Mouse (Mus musculus) stomach, embryonic 14.5 days (tissue): ENCODE measurements around the gene Rapgef6. TPM values are rescaled to one million over a fixed set of nuclear protein-coding genes. Genes with fewer than 3 reads are reported as not detected.
A peak's percentile ranks its signal among the peaks of the same experiment; 100 is the strongest.

Experiments
- ATAC-seq: fragments of 200-750 bp; cut with Nextera tagmentation; 2 replicates; pipeline ENCODE4 v1.8.0; 2017; ENCODE audit warnings: low read depth, moderate TSS enrichment; ENCODE audit not compliant: insufficient number of reproducible peaks, insufficient read depth, low FRiP score
- H3K27ac ChIP-seq: fragments of 300-500 bp; sonication (generic); 2 replicates; pipeline ENCODE4 v1.5.1; 2014; ENCODE audit warnings: mild to moderate bottlenecking, low read length, moderate library complexity, mixed read lengths
- H3K27me3 ChIP-seq: fragments of 300-500 bp; sonication (generic); 2 replicates; pipeline ENCODE4 v1.6.1; 2014; ENCODE audit warnings: low read length, control low read depth, mixed read lengths; ENCODE audit not compliant: control insufficient read depth, insufficient read depth
- H3K36me3 ChIP-seq: fragments of 300-500 bp; sonication (generic); 2 replicates; pipeline ENCODE4 v1.6.1; 2014; ENCODE audit warnings: mild to moderate bottlenecking, control low read depth, low read length, moderate library complexity, mixed read lengths; ENCODE audit not compliant: control insufficient read depth, insufficient read depth
- H3K4me1 ChIP-seq: fragments of 300-500 bp; sonication (generic); 2 replicates; pipeline ENCODE4 v1.6.1; 2014; ENCODE audit warnings: low read length, control low read depth, mixed read lengths; ENCODE audit not compliant: control insufficient read depth, insufficient read depth
- H3K4me2 ChIP-seq: fragments of 300-500 bp; sonication (generic); replicated peaks from 2 replicates; pipeline ENCODE4 v1.6.1; 2014; ENCODE audit warnings: low read depth, low read length, control low read depth
- H3K4me3 ChIP-seq: fragments of 300-500 bp; sonication (generic); 2 replicates; pipeline ENCODE4 v1.5.1; 2014; ENCODE audit warnings: low read depth, low read length, control low read depth
- H3K9ac ChIP-seq: fragments of 300-500 bp; sonication (generic); replicated peaks from 2 replicates; pipeline ENCODE4 v1.6.1; 2014; ENCODE audit warnings: low read depth, mild to moderate bottlenecking, control low read depth, low read length, moderate library complexity, mixed read lengths
- H3K9me3 ChIP-seq: fragments of 300-500 bp; sonication (generic); 2 replicates; pipeline ENCODE4 v1.6.1; 2016; ENCODE audit warnings: low read depth, low read length, control low read depth; ENCODE audit not compliant: control insufficient read depth
- WGBS: fragments of 180-500 bp; shearing (Covaris S2); extraction: QIAGEN DNeasy Blood & Tissue Kit; methylation state at CpG from one replicate; pipeline ENCODE4 v1.1.7; 2014; 5-methylcytosine and 5-hydroxymethylcytosine counted together
- polyA plus RNA-seq: library from polyadenylated mRNA; unstranded; fragments of >200 nt; fragmentation: Nextera tagmentation; extraction: Ambion mirVana; gene quantifications from 2 replicates; pipeline ENCODE4 v1.2.1, GENCODE M21; 2014

Rapgef6 gene
- polyA plus RNA-seq, 1 experiment from 2014 or later: 39.4 TPM

DNA sequence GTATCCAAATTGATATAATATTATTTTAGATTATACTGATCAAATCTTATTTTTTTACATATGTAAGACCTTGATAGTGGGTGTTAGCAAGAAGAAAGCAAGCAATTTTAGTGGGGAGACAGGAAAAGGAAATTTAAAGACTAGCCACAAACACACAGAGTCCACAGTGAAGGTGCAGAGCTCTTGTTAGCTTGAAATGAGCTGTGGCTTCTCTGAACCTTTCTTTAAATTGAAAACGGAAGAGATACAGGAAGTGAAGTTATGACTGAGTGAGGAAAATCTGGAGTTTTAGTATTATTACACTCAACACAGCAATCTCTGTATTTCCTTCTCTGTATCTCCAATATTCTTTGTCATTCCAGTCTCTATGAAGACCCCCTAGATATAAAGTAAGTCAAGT lies 104.3 kb downstream of the Rapgef6 start:
- Histone ChIP-seq H3K27me3 (no peaks in the 10 kb centered on the region), H3K4me1 (no peaks in the 10 kb centered on the region), H3K9ac (no peak overlapping the region), H3K9me3 (no peaks in the 10 kb centered on the region), H3K27ac (no peak overlapping the region), H3K36me3 (peaks cover 2% of the 10 kb centered on the region; the same call in 1 of the 2 replicates), H3K4me2 (no peak overlapping the region), H3K4me3 (no peak overlapping the region)
- 64% methylated on average over 1 of the region's 1 CpGs for WGBS
- no peak for ATAC-seq

GRCm38 (mm10) chr11:54646420-54646819 lies 123.8 kb downstream of the Rapgef6 start:
- Histone ChIP-seq H3K27ac (no peak overlapping the region), H3K36me3 (peaks cover 7% of the 10 kb centered on the region), H3K27me3 (no peaks in the 10 kb centered on the region), H3K9ac (no peak overlapping the region), H3K4me3 (no peak overlapping the region), H3K9me3 (no peaks in the 10 kb centered on the region), H3K4me2 (no peak overlapping the region), H3K4me1 (no peaks in the 10 kb centered on the region)
- ATAC-seq: no peak
- WGBS: 95% methylated on average over 4 of the region's 4 CpGs

DNA sequence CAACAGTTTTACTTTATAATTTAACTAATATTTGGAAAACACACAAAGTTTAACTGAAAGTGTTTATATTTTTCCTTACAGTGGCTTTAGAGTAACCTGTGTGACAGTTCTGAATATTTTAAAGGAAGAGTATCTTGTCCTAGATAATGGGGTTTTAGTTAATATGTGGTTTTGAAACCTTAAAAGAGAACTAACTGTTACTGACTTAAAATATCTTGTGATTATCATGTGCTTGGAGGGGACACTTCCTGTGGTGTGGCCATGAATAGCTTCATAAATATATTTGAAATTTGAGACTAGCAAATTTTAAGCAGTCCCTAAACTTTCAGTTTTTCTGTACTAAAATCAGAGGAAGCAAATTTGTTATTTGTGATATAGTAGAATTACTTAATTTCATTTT lies 125.9 kb downstream of the Rapgef6 start:
- ATAC-seq: no peak
- Histone ChIP-seq H3K36me3 (peaks cover 4% of the 10 kb centered on the region), H3K4me2 (no peak overlapping the region), H3K4me3 (no peak overlapping the region), H3K27me3 (no peaks in the 10 kb centered on the region), H3K27ac (no peak overlapping the region), H3K9me3 (no peaks in the 10 kb centered on the region), H3K9ac (no peak overlapping the region), H3K4me1 (no peaks in the 10 kb centered on the region)

GRCm38 (mm10) chr11:54655420-54655819 lies 132.8 kb downstream of the Rapgef6 start:
- no peak for ATAC-seq
- Histone ChIP-seq H3K9ac (no peak overlapping the region), H3K4me3 (no peak overlapping the region), H3K27ac (no peak overlapping the region), H3K27me3 (no peaks in the 10 kb centered on the region), H3K36me3 (peaks cover 4% of the 10 kb centered on the region), H3K4me1 (no peaks in the 10 kb centered on the region), H3K4me2 (no peak overlapping the region), H3K9me3 (no peaks in the 10 kb centered on the region)
- 88% methylated on average over 2 of the region's 2 CpGs for WGBS

GRCm38 (mm10) chr11:54673575-54674298 lies 151.1 kb downstream of the Rapgef6 start:
- ATAC-seq: peak; percentile 63; the same call in 1 of the 2 replicates
- H3K9ac ChIP-seq: no peak overlapping the region
- H3K27ac ChIP-seq: no peak overlapping the region
- H3K4me2 ChIP-seq: no peak overlapping the region
- H3K27me3 ChIP-seq: no peaks in the 10 kb centered on the region
- H3K4me3 ChIP-seq: no peak overlapping the region
- no peaks in the 10 kb centered on the region for H3K4me1 ChIP-seq
- H3K36me3 ChIP-seq: peaks cover 9% of the 10 kb centered on the region
- no peaks in the 10 kb centered on the region for H3K9me3 ChIP-seq
- 63% methylated on average over 8 of the region's 8 CpGs for WGBS

DNA sequence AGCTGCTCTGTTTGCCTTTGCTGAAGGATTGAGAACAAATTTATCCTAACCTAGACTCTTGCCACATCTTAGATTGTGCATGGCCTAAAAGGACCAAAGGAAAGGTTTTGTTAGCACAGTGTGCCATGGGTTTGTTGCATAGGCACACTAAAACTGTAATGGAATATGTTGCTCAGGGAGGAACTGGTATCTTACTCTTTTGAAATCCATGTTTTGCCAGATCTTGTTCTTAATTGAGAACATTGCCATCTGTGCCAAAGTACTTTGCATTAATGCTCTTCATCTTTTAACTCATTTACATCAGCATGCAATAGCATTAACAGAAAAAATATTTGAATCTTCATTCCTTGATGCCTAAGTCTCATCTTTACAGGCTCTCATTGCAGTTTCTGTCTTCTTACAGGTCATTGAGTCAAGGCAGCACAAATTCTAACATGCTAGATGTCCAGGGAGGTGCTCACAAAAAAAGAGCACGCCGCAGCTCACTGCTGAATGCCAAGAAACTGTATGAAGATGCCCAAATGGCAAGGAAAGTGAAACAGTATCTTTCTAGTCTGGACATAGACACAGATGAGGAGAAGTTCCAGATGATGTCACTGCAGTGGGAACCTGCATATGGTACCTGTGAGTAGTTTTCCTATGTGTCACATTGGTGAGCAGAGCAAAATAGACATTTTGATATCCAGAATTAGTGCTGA lies 153.3 kb downstream of the Rapgef6 start:
- Histone ChIP-seq H3K4me3 (no peak overlapping the region), H3K4me1 (no peaks in the 10 kb centered on the region), H3K36me3 (peaks cover 14% of the 10 kb centered on the region), H3K4me2 (no peak overlapping the region), H3K9me3 (no peaks in the 10 kb centered on the region), H3K27ac (no peak overlapping the region), H3K9ac (no peak overlapping the region), H3K27me3 (no peaks in the 10 kb centered on the region)
- WGBS: 100% methylated on average over 2 of the region's 2 CpGs
- no peak for ATAC-seq

DNA sequence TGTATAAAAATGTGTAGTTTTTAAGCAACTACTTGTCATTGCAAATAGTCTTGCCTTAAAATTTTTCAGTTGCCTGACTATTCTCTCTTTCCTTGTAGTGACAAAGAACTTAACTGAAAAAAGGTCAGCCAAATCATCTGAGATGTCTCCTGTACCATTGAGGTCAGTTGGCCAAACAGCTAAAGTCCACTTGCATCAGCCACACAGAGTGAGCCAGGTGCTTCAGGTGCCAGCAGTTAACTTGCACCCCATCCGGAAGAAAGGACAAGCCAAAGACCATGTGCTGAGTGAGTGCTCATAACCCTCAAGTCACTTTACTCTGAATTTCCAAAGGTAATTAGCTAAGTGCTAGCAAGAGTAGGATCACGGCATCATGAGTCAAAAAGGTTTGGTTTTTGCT lies 156.5 kb downstream of the Rapgef6 start:
- no peak overlapping the region for H3K27ac ChIP-seq
- H3K4me2 ChIP-seq: no peak overlapping the region
- no peak for ATAC-seq
- no peak overlapping the region for H3K4me3 ChIP-seq
- H3K36me3 ChIP-seq: peaks cover 20% of the 10 kb centered on the region
- no peaks in the 10 kb centered on the region for H3K27me3 ChIP-seq
- H3K9me3 ChIP-seq: no peaks in the 10 kb centered on the region
- no peak overlapping the region for H3K9ac ChIP-seq
- 93% methylated on average over 2 of the region's 2 CpGs for WGBS
- H3K4me1 ChIP-seq: no peaks in the 10 kb centered on the region

DNA sequence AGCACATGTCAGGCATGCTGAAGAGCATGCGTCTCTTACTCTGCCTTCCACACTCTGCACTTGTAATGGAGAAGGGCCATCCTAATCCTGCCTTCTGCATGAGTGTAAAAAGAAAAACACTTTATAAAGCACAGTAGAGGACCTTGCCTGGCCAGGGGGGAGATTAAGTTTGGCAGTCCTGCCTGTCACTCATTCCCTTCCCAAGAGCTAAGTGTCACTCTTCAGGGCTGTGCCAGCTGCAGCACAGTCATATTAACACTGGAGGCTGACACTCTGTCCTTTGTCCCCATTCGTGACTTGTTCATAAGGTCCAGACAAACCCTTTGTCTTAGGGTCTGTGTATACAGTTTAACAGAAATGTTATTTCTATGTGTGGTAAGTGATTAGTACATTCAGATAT lies 162.2 kb downstream of the Rapgef6 start:
- H3K27me3 ChIP-seq: no peaks in the 10 kb centered on the region
- H3K4me2 ChIP-seq: no peak overlapping the region
- H3K4me3 ChIP-seq: no peak overlapping the region
- 85% methylated on average over 2 of the region's 2 CpGs for WGBS
- no peaks in the 10 kb centered on the region for H3K4me1 ChIP-seq
- peaks cover 17% of the 10 kb centered on the region for H3K36me3 ChIP-seq
- H3K9me3 ChIP-seq: no peaks in the 10 kb centered on the region
- no peak for ATAC-seq
- H3K9ac ChIP-seq: no peak overlapping the region
- no peak overlapping the region for H3K27ac ChIP-seq
